Mouse (Mus musculus) thymus, adult 2 months (tissue): ENCODE measurements around the gene Slc16a6. TPM values are rescaled to one million over a fixed set of nuclear protein-coding genes. Genes with fewer than 3 reads are reported as not detected.

Experiments used
- DNase-seq: peaks from one replicate; pipeline ENCODE4 v3.0.0; 2021
- H3K27ac ChIP-seq: fragments of 200-500 bp; 2 replicates; pipeline ENCODE4 v1.5.1; 2012; ENCODE audit warnings: low read length, control low read depth; ENCODE audit not compliant: control insufficient read depth, insufficient read depth
- H3K27me3 ChIP-seq: fragments of 200-500 bp; 2 replicates; pipeline ENCODE4 v1.6.1; 2012; ENCODE audit warnings: mild to moderate bottlenecking, low read length, moderate library complexity, mixed read lengths; ENCODE audit not compliant: control insufficient read depth, insufficient read depth
- H3K36me3 ChIP-seq: fragments of 200-500 bp; 2 replicates; pipeline ENCODE4 v1.6.1; 2012; ENCODE audit warnings: mild to moderate bottlenecking, low read length, moderate library complexity; ENCODE audit not compliant: control insufficient read depth, insufficient read depth
- H3K4me1 ChIP-seq: fragments of 200-500 bp; replicated peaks from 2 replicates; pipeline ENCODE4 v1.6.1; 2012; ENCODE audit warnings: low read length; ENCODE audit not compliant: control insufficient read depth, insufficient read depth
- H3K4me3 ChIP-seq: fragments of 200-500 bp; 2 replicates; pipeline ENCODE4 v1.5.1; 2012; ENCODE audit warnings: mild to moderate bottlenecking, low read length, control low read depth, moderate library complexity; ENCODE audit not compliant: control insufficient read depth, insufficient read depth
- CTCF ChIP-seq: fragments of 200-500 bp; IDR thresholded peaks from 2 replicates; pipeline ENCODE4 v1.5.1; 2012; ENCODE audit warnings: mild to moderate bottlenecking, control low read depth, low read length, moderate library complexity, borderline replicate concordance; ENCODE audit not compliant: control insufficient read depth, poor library complexity, insufficient read depth; ENCODE audit errors: extremely low read depth
- POLR2A ChIP-seq: fragments of 200-500 bp; IDR thresholded peaks from 2 replicates; pipeline ENCODE4 v1.6.1; 2012; ENCODE audit warnings: mild to moderate bottlenecking, low read length, control low read depth, moderate library complexity; ENCODE audit not compliant: control insufficient read depth, poor library complexity, insufficient read depth; ENCODE audit errors: extremely low read depth
- WGBS: fragments of 180-500 bp; shearing (Covaris S2); methylation state at CpG from one replicate; pipeline ENCODE4 v1.1.7; 2018; 5-methylcytosine and 5-hydroxymethylcytosine counted together
- polyA plus RNA-seq: library from polyadenylated mRNA; depleted of rRNA; stranded (reverse); fragments of >200 nt; gene quantifications from 2 replicates; pipeline ENCODE4 v1.2.3, GENCODE M21; 2012

Slc16a6 gene
- polyA plus RNA-seq, 1 experiment, result 9.0 TPM

DNA sequence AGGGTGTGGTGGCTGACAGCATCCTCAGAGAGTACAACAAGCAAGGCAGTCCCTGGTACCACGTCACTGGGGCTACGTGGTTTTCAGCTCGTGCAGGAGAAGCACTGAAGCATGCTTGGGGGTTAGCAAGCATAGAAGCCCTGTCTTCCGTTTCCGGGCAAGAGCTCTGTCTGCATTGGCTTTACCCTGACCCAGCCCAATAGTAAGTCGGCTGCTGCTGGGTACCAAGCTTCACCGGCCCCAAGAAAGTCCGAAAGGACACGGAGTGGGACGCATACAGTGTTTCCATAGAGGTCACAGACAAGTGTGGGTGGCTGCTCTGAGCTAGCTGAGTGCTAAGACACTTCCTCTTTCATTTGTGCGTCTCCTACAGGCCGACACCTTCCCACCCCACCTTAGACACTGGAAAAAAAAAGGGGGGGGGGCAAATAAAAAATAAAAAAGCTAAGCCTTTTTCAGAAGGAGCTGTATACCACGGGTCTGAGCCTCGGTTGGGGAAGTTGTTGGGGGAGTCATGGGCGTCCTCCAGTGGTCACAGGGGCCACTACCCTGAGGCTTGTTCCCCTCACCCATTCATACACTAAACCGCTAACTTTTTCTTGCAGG, 53.3 kb downstream of the Slc16a6 start:
- Histone ChIP-seq H3K27me3 (no peaks in the 10 kb centered on the region), H3K4me3 (peak overlapping the region; percentile 60), H3K4me1 (peaks cover 7% of the 10 kb centered on the region), H3K36me3 (no peaks in the 10 kb centered on the region), H3K27ac (peak overlapping the region; percentile 81)
- TF ChIP-seq CTCF (no peak), POLR2A (0 out of 2 replicates have a peak, but pooled peaks have one; percentile 37)
- DNase-seq, result peak; percentile 76
- WGBS, result 3% methylated on average over 16 of the region's 16 CpGs

GRCm38 (mm10) chr11:109419461-109419860, 53.9 kb downstream of the Slc16a6 start:
- H3K4me1 ChIP-seq, result peaks cover 9% of the 10 kb centered on the region
- 27% methylated on average over 4 of the region's 4 CpGs for WGBS
- H3K27me3 ChIP-seq, result no peaks in the 10 kb centered on the region
- H3K27ac ChIP-seq, result peak overlapping the region; percentile 81
- DNase-seq, result no peak
- no peak for TF ChIP-seq POLR2A
- no peak for TF ChIP-seq CTCF
- no peak overlapping the region for H3K4me3 ChIP-seq
- no peaks in the 10 kb centered on the region for H3K36me3 ChIP-seq

DNA sequence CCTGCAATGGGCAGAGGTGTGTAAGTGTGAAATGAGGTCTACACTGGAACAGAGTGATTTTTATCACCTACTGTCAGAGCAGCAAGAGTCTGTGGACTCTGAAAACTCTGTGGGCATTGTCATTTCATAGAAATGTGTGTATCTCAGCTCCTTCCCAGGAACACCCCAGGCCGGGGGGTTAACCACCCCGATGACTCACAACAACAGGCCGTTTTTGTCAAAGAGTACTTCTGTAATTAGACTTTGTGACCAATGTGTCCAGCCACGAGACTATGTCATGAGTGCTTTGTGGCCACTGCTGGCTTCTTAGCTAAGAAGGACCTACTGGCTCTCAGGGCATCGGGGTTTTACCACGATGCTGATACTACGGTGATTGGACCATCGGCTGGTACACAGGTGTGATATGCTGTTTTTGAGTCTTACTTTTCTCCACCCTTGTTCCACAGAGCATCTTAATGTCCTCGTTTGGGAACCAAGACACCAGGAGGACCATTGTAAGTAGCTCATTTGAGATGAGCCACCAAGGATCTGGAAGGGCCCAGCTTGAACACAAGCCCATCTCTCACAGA, 55.8 kb downstream of the Slc16a6 start:
- no peak for TF ChIP-seq CTCF
- no peak for TF ChIP-seq POLR2A
- no peaks in the 10 kb centered on the region for H3K27me3 ChIP-seq

GRCm38 (mm10) chr11:109416709-109417420, 56.5 kb downstream of the Slc16a6 start:
- Histone ChIP-seq H3K27ac (no peak overlapping the region), H3K27me3 (no peaks in the 10 kb centered on the region), H3K36me3 (no peaks in the 10 kb centered on the region), H3K4me3 (no peak overlapping the region), H3K4me1 (peaks cover 9% of the 10 kb centered on the region)
- TF ChIP-seq POLR2A (no peak), CTCF (no peak)
- DNase-seq, result no peak
- WGBS, result 87% methylated on average over 8 of the region's 8 CpGs

More for the DNA sequence above, 55.8 kb downstream of the Slc16a6 start:
- Histone ChIP-seq H3K4me3 (no peak overlapping the region), H3K27ac (no peak overlapping the region), H3K36me3 (no peaks in the 10 kb centered on the region), H3K4me1 (peaks cover 9% of the 10 kb centered on the region)
- WGBS, result 72% methylated on average over 9 of the region's 9 CpGs
- no peak for DNase-seq

- DNase-seq, result no peak
- H3K4me1 ChIP-seq, result peaks cover 4% of the 10 kb centered on the region
- no peak for TF ChIP-seq POLR2A
- no peak for TF ChIP-seq CTCF
- no peak overlapping the region for H3K27ac ChIP-seq
- H3K4me3 ChIP-seq, result no peak overlapping the region
- H3K27me3 ChIP-seq, result no peaks in the 10 kb centered on the region
- 93% methylated on average over 5 of the region's 5 CpGs for WGBS
- H3K36me3 ChIP-seq, result no peaks in the 10 kb centered on the region
Measured at GRCm38 (mm10) chr11:109414802-109415201, 58.6 kb downstream of the Slc16a6 start.

DNA sequence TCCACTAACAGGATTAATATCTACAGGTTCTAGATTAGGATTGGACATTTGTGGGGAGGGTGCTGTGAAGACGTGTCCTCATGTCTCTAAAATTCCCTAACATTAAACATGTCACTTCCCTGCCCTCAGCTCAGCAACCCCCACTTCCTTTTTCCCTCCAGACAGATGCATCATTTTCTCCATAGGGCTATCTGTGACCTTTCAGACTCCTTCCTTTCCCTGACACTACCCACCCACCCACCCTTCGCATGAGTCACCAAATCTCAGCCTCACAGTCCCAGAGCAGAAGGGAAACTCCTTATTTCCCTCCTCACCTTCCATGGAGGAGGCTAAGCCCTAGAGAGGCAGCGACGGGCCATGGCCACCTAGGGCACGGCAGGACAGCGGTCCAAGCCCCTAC, 59.8 kb downstream of the Slc16a6 start, which contains the start of gene 9930022D16Rik:
Gene 9930022D16Rik (plus strand): TSS at position 301 of the 400 bp plus-strand sequence.
- Histone ChIP-seq H3K27me3 (no peaks in the 10 kb centered on the region), H3K4me1 (0 out of 2 replicates have a peak, but pooled peaks cover 2% of the 10 kb centered on the region), H3K36me3 (no peaks in the 10 kb centered on the region), H3K4me3 (no peak within 1 kb of the TSS), H3K27ac (no peak within 1 kb of the TSS)
- TF ChIP-seq CTCF, result no peak
- no peak for TF ChIP-seq POLR2A
- DNase-seq, result no peak
- WGBS, result 95% methylated on average over 6 of the region's 6 CpGs
